Mouse (Mus musculus) liver, embryonic 15.5 days (tissue): Measurements from ENCODE around the gene Tgif1. TPM values are rescaled to one million over a fixed set of nuclear protein-coding genes. Genes with fewer than 3 reads are reported as not detected.

ENCODE experiments used
- ATAC-seq: fragments of 200-750 bp; cut with Nextera tagmentation; 2 replicates; pipeline ENCODE4 v1.8.0; 2017; ENCODE audit warnings: moderate number of reproducible peaks, mild to moderate bottlenecking, moderate library complexity; ENCODE audit not compliant: insufficient read depth
- H3K27ac ChIP-seq: fragments of 300-500 bp; sonication (generic); replicated peaks from 2 replicates; pipeline ENCODE4 v1.5.1; 2015; ENCODE audit warnings: mild to moderate bottlenecking, inconsistent platforms
- H3K27me3 ChIP-seq: fragments of 300-500 bp; sonication (generic); 2 replicates; pipeline ENCODE4 v1.6.1; 2015; ENCODE audit warnings: mild to moderate bottlenecking, inconsistent platforms
- H3K36me3 ChIP-seq: fragments of 300-500 bp; sonication (generic); replicated peaks from 2 replicates; pipeline ENCODE4 v1.6.1; 2015; ENCODE audit warnings: moderate library complexity, mild to moderate bottlenecking, inconsistent platforms
- H3K4me1 ChIP-seq: fragments of 300-500 bp; sonication (generic); replicated peaks from 2 replicates; pipeline ENCODE4 v1.6.1; 2015; ENCODE audit warnings: inconsistent platforms
- H3K4me2 ChIP-seq: fragments of 300-500 bp; sonication (generic); 2 replicates; pipeline ENCODE4 v1.6.1; 2015; ENCODE audit warnings: moderate library complexity, mild to moderate bottlenecking, inconsistent platforms
- H3K4me3 ChIP-seq: fragments of 300-500 bp; sonication (generic); replicated peaks from 2 replicates; pipeline ENCODE4 v1.5.1; 2015; ENCODE audit warnings: mild to moderate bottlenecking, inconsistent platforms
- H3K9ac ChIP-seq: fragments of 300-500 bp; sonication (generic); 2 replicates; pipeline ENCODE4 v1.6.1; 2015; ENCODE audit warnings: moderate library complexity, mild to moderate bottlenecking, inconsistent platforms
- H3K9me3 ChIP-seq: fragments of 300-500 bp; sonication (generic); replicated peaks from 2 replicates; pipeline ENCODE4 v1.6.1; 2016; ENCODE audit warnings: inconsistent platforms
- WGBS: fragments of 180-500 bp; shearing (Covaris S2); methylation state at CpG from one replicate; pipeline ENCODE4 v1.1.7; 2015; ENCODE audit warnings: mixed read lengths; ENCODE audit not compliant: insufficient replicate concordance; 5-methylcytosine and 5-hydroxymethylcytosine counted together
- microRNA counts: library from miRNA; unstranded; fragments of <30 nt; microRNA quantifications from one replicate; lab custom pipeline; 2016
- microRNA-seq: library from miRNA; unstranded; fragments of <30 nt; microRNA quantifications from one replicate; pipeline ENCODE4, GENCODE M21; 2016
- polyA plus RNA-seq: library from polyadenylated mRNA; unstranded; fragments of >200 nt; fragmentation: Nextera tagmentation; extraction: Ambion mirVana; gene quantifications from 2 replicates; pipeline ENCODE4 v1.2.1, GENCODE M21; 2015

Gene Tgif1
- polyA plus RNA-seq, 1 experiment from 2014 or later, result 8.0 TPM

DNA sequence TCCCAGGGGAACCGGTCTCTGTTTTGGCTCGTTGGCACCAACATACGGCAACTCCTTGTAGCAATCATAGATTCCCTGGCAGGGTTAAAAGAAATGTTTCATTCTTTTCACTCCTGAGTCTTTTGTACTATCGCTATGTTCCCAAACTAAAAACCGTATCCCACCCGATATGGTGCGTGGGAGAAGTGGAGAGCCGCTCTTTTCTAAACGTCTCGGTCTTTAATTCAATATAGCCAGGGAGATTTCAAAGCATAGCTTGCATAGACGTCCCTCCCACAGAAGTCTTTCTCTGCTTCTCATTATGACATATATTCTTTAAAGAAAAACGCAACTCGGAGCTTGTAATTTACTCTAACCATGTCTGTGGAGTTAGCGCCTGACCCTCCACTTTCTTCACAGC lies 51.3 kb downstream of the Tgif1 start:
- no peak for ATAC-seq
- no peak overlapping the region for H3K9ac ChIP-seq
- WGBS, result 75% methylated on average over 14 of the region's 14 CpGs

GRCm38 (mm10) chr17:70799266-70799665 lies 54.1 kb downstream of the Tgif1 start:
- Histone ChIP-seq H3K4me1 (no peaks in the 10 kb centered on the region), H3K36me3 (no peaks in the 10 kb centered on the region), H3K9me3 (no peaks in the 10 kb centered on the region), H3K9ac (no peak overlapping the region), H3K4me2 (no peak overlapping the region), H3K27ac (no peak overlapping the region), H3K27me3 (no peaks in the 10 kb centered on the region), H3K4me3 (no peak overlapping the region)
- ATAC-seq, result no peak
- 32% methylated on average over 4 of the region's 4 CpGs for WGBS

More for the DNA sequence above, 51.3 kb downstream of the Tgif1 start:
- no peak overlapping the region for H3K4me2 ChIP-seq
- H3K9me3 ChIP-seq, result no peaks in the 10 kb centered on the region
- no peaks in the 10 kb centered on the region for H3K4me1 ChIP-seq
- H3K4me3 ChIP-seq, result no peak overlapping the region
- no peaks in the 10 kb centered on the region for H3K27me3 ChIP-seq
- H3K27ac ChIP-seq, result no peak overlapping the region
- no peaks in the 10 kb centered on the region for H3K36me3 ChIP-seq

GRCm38 (mm10) chr17:70797773-70798045 lies 55.6 kb downstream of the Tgif1 start:
- Histone ChIP-seq H3K27ac (no peak overlapping the region), H3K4me2 (no peak overlapping the region)
- WGBS, result 62% methylated on average over 1 of the region's 1 CpGs

GRCm38 (mm10) chr17:70796940-70797772 lies 56.2 kb downstream of the Tgif1 start:
- Histone ChIP-seq H3K9me3 (no peaks in the 10 kb centered on the region), H3K4me3 (no peak overlapping the region), H3K27me3 (no peaks in the 10 kb centered on the region), H3K36me3 (no peaks in the 10 kb centered on the region), H3K9ac (no peak overlapping the region), H3K27ac (no peak overlapping the region), H3K4me2 (no peak overlapping the region), H3K4me1 (no peaks in the 10 kb centered on the region)
- WGBS, result 44% methylated on average over 8 of the region's 8 CpGs
- ATAC-seq, result no peak

More at GRCm38 (mm10) chr17:70797773-70798045, 55.6 kb downstream of the Tgif1 start:
- Histone ChIP-seq H3K36me3 (no peaks in the 10 kb centered on the region), H3K9me3 (no peaks in the 10 kb centered on the region), H3K9ac (no peak overlapping the region), H3K27me3 (no peaks in the 10 kb centered on the region), H3K4me1 (no peaks in the 10 kb centered on the region), H3K4me3 (no peak overlapping the region)
- no peak for ATAC-seq

GRCm38 (mm10) chr17:70795196-70795595 lies 58.1 kb downstream of the Tgif1 start:
- WGBS, result 54% methylated on average over 4 of the region's 4 CpGs
- H3K9ac ChIP-seq, result no peak overlapping the region
- H3K27ac ChIP-seq, result no peak overlapping the region
- H3K36me3 ChIP-seq, result no peaks in the 10 kb centered on the region
- no peak for ATAC-seq
- no peak overlapping the region for H3K4me3 ChIP-seq
- no peak overlapping the region for H3K4me2 ChIP-seq
- H3K27me3 ChIP-seq, result no peaks in the 10 kb centered on the region
- no peaks in the 10 kb centered on the region for H3K4me1 ChIP-seq
- no peaks in the 10 kb centered on the region for H3K9me3 ChIP-seq

DNA sequence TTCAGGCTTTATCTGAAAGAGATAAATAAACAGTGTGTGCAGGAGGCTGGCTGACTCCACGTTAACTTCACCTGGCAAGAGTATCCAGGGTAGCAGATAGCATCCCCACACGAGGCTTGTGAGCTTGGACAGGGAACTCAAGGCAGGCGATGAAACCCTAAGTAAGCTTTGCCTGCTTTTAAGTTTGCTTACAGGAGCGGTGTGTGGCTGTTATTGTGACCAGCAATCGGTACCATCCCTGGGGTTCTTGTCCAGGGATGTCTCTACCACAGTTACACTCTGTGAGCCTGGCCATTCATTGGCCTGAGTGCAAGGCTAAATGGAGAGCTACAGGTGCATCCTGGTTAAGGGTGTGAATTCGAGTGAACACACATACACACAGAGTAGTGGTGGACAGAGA lies 58.6 kb downstream of the Tgif1 start:
- no peaks in the 10 kb centered on the region for H3K9me3 ChIP-seq
- no peak for ATAC-seq
- WGBS, result 46% methylated on average over 6 of the region's 6 CpGs
- H3K4me3 ChIP-seq, result no peak overlapping the region
- H3K27ac ChIP-seq, result no peak overlapping the region
- H3K36me3 ChIP-seq, result no peaks in the 10 kb centered on the region
- H3K4me1 ChIP-seq, result no peaks in the 10 kb centered on the region
- no peak overlapping the region for H3K4me2 ChIP-seq
- H3K27me3 ChIP-seq, result no peaks in the 10 kb centered on the region
- H3K9ac ChIP-seq, result no peak overlapping the region

- no peaks in the 10 kb centered on the region for H3K27me3 ChIP-seq
- H3K27ac ChIP-seq, result no peak overlapping the region
- H3K9me3 ChIP-seq, result no peaks in the 10 kb centered on the region
- H3K4me2 ChIP-seq, result no peak overlapping the region
- H3K9ac ChIP-seq, result no peak overlapping the region
- no peak overlapping the region for H3K4me3 ChIP-seq
- H3K36me3 ChIP-seq, result no peaks in the 10 kb centered on the region
- ATAC-seq, result no peak
- no peaks in the 10 kb centered on the region for H3K4me1 ChIP-seq
- 38% methylated on average over 7 of the region's 7 CpGs for WGBS
These were observed 59.1 kb downstream of the Tgif1 start for GRCm38 (mm10) chr17:70794291-70794690.

MicroRNAs encoded within 50 kb of the gene (microRNA counts, 519-probe panel; counts per million panel counts)
- not detected for microRNA mmu-miR-1195 (lab: Ali Mortazavi, UCI)

Small RNAs within 50 kb of the gene (microRNA-seq; reads per million reads assigned to microRNA genes)
- not detected for gene Mir1195

Other genes with a start within 250 kb of the Tgif1 start
- 1.3 and 2.6 TPM in 2 replicates for gene Myom1, start 149.1 kb upstream of the Tgif1 start, polyA plus RNA-seq
- 172 and 186 TPM in 2 replicates for gene Myl12a, start 149.3 kb upstream of the Tgif1 start, polyA plus RNA-seq